Mouse (Mus musculus) spleen, adult 2 months (tissue): ENCODE results near the gene Defb48.

Source experiments
- CTCF ChIP-seq: fragments of 200-500 bp; IDR thresholded peaks from 2 replicates; pipeline ENCODE4 v1.5.1; 2011; ENCODE audit warnings: mild to moderate bottlenecking, inconsistent platforms; ENCODE audit not compliant: insufficient read depth, insufficient read length, insufficient replicate concordance; ENCODE audit errors: extremely low read depth
- POLR2A ChIP-seq: fragments of 200-500 bp; IDR thresholded peaks from 2 replicates; pipeline ENCODE4 v1.6.1; 2011; ENCODE audit warnings: low read depth, low read length, inconsistent platforms

DNA sequence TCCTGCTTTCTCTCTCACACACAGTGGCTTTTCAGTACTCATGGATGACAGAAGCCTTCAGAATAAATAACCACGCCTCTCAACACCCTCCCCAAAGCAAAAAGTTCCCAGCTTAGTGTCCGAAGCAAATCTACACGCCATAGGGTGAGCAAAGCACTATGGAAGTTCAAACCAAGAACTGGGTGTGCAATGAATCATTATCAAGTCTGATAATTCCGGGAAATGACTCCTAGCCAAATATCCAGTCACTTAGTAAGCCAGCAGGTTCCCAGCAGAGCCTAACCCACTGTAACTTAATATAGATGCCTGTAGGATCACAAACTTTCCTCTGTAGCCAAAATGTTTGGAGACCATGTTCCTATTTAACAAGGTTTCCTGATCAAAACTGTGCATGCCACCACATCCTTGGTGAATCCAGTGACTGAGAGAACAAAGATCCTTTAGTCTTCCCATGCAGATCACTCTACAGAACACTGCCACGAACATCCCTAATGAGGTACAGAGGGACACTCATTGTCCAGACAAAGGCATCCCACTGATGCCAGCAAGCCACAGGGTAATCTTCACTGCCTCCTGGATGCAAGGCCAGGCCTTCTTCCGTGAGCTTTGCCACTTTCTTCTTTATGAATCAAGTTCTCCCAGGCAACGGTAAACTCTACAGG, 7.7 kb upstream of the Defb48 start:
- TF ChIP-seq POLR2A (no peak), CTCF (no peak)
